Mouse (Mus musculus) midbrain, postnatal 0 days (tissue): ENCODE measurements around the gene 5730522E02Rik. TPM values are rescaled to one million over a fixed set of nuclear protein-coding genes. Genes with fewer than 3 reads are reported as not detected.

Experiments used
- ATAC-seq: fragments of 200-750 bp; cut with Nextera tagmentation; 2 replicates; pipeline ENCODE4 v1.8.0; 2017; ENCODE audit warnings: moderate number of reproducible peaks, mild to moderate bottlenecking, moderate TSS enrichment, moderate library complexity; ENCODE audit not compliant: low FRiP score
- DNase-seq: peaks from one replicate; pipeline ENCODE4 v3.0.0-alpha.2; 2015; ENCODE audit warnings: low spot score
- H3K27ac ChIP-seq: fragments of 300-500 bp; sonication (generic); 2 replicates; pipeline ENCODE4 v1.5.1; 2014; ENCODE audit warnings: low read depth, mild to moderate bottlenecking, low read length, mixed read lengths
- H3K27me3 ChIP-seq: fragments of 300-500 bp; sonication (generic); 2 replicates; pipeline ENCODE4 v1.6.1; 2014; ENCODE audit warnings: low read length, control low read depth, mixed read lengths; ENCODE audit not compliant: insufficient read depth
- H3K36me3 ChIP-seq: fragments of 300-500 bp; sonication (generic); 2 replicates; pipeline ENCODE4 v1.6.1; 2014; ENCODE audit warnings: low read length, control low read depth, mixed read lengths; ENCODE audit not compliant: insufficient read depth
- H3K4me1 ChIP-seq: fragments of 300-500 bp; sonication (generic); 2 replicates; pipeline ENCODE4 v1.6.1; 2014; ENCODE audit warnings: mild to moderate bottlenecking, control low read depth, antibody characterized with exemption, low read length, mixed read lengths; ENCODE audit not compliant: insufficient read depth
- H3K4me2 ChIP-seq: fragments of 300-500 bp; sonication (generic); 2 replicates; pipeline ENCODE4 v1.6.1; 2014; ENCODE audit warnings: low read depth, mild to moderate bottlenecking, low read length, mixed read lengths; ENCODE audit not compliant: poor library complexity, severe bottlenecking
- H3K4me3 ChIP-seq: fragments of 300-500 bp; sonication (generic); 2 replicates; pipeline ENCODE4 v1.5.1; 2014; ENCODE audit warnings: low read depth, mild to moderate bottlenecking, low read length, moderate library complexity
- H3K9ac ChIP-seq: fragments of 300-500 bp; sonication (generic); replicated peaks from 2 replicates; pipeline ENCODE4 v1.6.1; 2014; ENCODE audit warnings: mild to moderate bottlenecking, low read length, moderate library complexity, mixed read lengths; ENCODE audit not compliant: poor library complexity, severe bottlenecking
- H3K9me3 ChIP-seq: fragments of 300-500 bp; sonication (generic); 2 replicates; pipeline ENCODE4 v1.6.1; 2016; ENCODE audit warnings: low read length, control low read depth
- CTCF ChIP-seq: IDR thresholded peaks from 2 replicates; pipeline ENCODE4 v1.5.1; 2016; ENCODE audit warnings: antibody characterized with exemption, mild to moderate bottlenecking
- WGBS: fragments of 180-500 bp; shearing (Covaris S2); extraction: QIAGEN DNeasy Blood & Tissue Kit; methylation state at CpG from one replicate; pipeline ENCODE4 v1.1.7; 2014; 5-methylcytosine and 5-hydroxymethylcytosine counted together
- polyA plus RNA-seq: library from polyadenylated mRNA; unstranded; fragments of >200 nt; fragmentation: Nextera tagmentation; extraction: Ambion mirVana; gene quantifications from 2 replicates; pipeline ENCODE4 v1.2.1, GENCODE M21; 2015
- total RNA-seq: library from RNA; depleted of rRNA; stranded (reverse); fragments of >200 nt; gene quantifications from 2 replicates; pipeline ENCODE4 v1.2.3, GENCODE M21; 2014

Gene 5730522E02Rik
- total and polyA plus RNA-seq, 2 experiments from 2014 or later = 5.6 to 12.7 TPM

DNA sequence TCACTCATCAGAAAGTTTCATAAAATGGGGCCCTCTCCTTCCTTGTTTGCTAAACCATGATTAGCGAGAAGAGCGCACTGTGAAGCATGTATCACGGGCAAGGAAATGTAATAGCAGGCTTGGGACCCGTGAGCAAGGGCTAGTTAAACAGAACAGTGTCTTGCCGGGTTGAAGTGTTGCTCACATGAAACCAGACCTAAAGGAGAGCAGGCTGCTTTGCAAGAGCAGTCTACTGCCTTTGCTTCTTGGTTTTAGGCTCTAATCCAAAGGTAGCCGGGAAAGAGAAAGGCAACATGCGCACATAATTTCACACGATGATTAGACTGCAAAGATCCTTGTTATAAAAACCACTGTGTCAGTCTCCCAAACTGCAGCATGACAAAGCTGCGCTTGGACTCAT, 354.8 kb downstream of the 5730522E02Rik start:
- DNase-seq (no peak), ATAC-seq (no peak)
- H3K4me1 ChIP-seq = 0 out of 2 replicates have a peak, but pooled peaks cover 7% of the 10 kb centered on the region
- H3K36me3 ChIP-seq = no peaks in the 10 kb centered on the region
- 21% methylated on average over 9 of the region's 9 CpGs for WGBS
- H3K27me3 ChIP-seq = no peaks in the 10 kb centered on the region
- peak overlapping the region; percentile 62 for H3K27ac ChIP-seq
- no peaks in the 10 kb centered on the region for H3K9me3 ChIP-seq
- H3K4me3 ChIP-seq = 0 out of 2 replicates have a peak overlapping the region, but pooled peaks have one; percentile 1
- no peak for TF ChIP-seq CTCF
- peak overlapping the region; percentile 37 for H3K4me2 ChIP-seq
- H3K9ac ChIP-seq = no peak overlapping the region; the same call in 1 of the 2 replicates

DNA sequence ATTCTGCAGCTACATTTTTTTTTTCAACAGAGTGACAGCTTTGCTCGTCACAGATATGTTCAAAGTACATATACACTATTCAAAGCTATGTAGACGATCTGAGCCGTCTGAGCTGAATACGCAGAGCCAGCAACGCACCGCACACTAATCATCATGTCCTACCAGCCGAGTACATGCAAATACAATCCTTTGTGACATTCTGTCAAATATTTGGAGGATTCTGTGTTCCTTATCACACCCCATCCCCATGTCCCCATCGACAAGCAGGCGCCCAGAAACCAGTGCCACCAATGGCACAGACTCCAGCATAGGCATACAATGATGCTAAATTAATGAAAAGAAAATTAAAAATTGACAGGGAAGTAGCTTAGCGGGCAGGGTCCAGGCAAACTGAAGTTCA, 356.3 kb downstream of the 5730522E02Rik start:
- H3K27me3 ChIP-seq = no peaks in the 10 kb centered on the region
- no peak overlapping the region for H3K9ac ChIP-seq

DNA sequence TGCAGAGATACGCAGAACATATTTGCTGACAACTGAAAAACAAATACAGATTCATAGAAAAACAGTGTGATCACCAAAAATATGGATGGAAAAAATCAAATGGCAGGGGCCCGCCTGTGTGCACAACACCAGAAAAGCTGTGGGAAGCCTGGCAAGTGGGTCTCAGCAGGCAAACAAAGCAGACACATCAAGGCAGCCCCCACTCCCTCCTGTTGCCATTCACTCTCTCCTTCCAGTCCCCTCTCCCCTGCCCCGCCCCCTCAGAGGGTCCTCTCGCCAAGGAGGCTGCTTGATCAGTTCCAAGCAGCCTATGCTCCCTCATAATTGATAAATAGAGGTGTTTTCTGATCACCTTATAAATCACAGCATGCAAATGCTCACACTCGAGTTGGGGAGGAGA, 357.5 kb downstream of the 5730522E02Rik start:
- Histone ChIP-seq H3K27ac (peak overlapping the region; percentile 39), H3K27me3 (no peaks in the 10 kb centered on the region), H3K4me3 (no peak overlapping the region), H3K9me3 (no peaks in the 10 kb centered on the region), H3K9ac (no peak overlapping the region), H3K36me3 (no peaks in the 10 kb centered on the region), H3K4me1 (0 out of 2 replicates have a peak, but pooled peaks cover 7% of the 10 kb centered on the region), H3K4me2 (no peak overlapping the region)
- WGBS = 29% methylated on average over 5 of the region's 5 CpGs
- DNase-seq (no peak), ATAC-seq (no peak)
- TF ChIP-seq CTCF = no peak

More for the DNA sequence above, 356.3 kb downstream of the 5730522E02Rik start:
- H3K36me3 ChIP-seq = no peaks in the 10 kb centered on the region
- H3K9me3 ChIP-seq = no peaks in the 10 kb centered on the region
- H3K4me3 ChIP-seq = no peak overlapping the region
- ATAC-seq = peak; percentile 28
- 0 out of 2 replicates have a peak, but pooled peaks cover 7% of the 10 kb centered on the region for H3K4me1 ChIP-seq
- DNase-seq = no peak
- no peak for TF ChIP-seq CTCF
- no peak overlapping the region for H3K27ac ChIP-seq
- 27% methylated on average over 10 of the region's 10 CpGs for WGBS
- H3K4me2 ChIP-seq = no peak overlapping the region

DNA sequence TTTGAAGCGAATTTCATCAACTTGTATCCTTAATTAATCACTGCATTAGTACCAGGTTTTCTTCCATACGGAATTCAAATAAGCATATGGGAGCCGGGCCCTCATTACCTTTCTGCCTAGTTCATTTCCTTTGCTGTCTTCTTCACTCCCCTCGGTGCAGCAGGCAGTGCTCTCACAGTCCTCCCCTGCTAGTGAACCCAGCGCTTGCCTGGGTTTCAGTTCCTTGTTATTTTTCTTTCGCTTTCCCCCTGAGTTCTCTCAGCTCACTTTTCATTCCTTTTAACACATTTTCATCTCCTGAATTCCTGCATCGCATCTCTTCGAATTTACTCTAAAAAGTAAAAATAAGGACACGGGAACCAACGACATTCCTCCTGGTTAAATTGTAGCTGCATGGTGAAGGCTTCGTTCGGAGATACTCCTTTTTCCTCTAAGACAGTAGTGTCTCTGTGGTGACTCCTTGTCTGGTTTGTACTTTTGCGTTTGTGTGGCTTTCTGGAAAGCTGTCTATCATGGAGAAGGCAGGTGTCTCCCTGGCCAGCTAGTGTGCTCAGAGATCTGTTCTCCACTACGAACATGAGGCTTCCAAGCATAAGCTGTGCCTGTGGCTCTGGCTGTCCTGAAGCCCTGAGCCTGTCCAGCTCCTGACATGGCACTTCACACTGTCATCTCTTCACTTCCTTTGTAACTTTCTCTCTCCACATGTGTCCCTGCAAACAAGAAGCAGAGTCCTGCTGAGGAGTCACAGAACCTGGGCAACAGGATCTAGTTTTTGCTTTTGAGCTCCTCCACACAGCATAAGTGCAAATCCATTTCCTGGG, 361.5 kb downstream of the 5730522E02Rik start:
- Histone ChIP-seq H3K27me3 (no peaks in the 10 kb centered on the region), H3K36me3 (no peaks in the 10 kb centered on the region), H3K9ac (no peak overlapping the region), H3K27ac (no peak overlapping the region), H3K4me1 (0 out of 2 replicates have a peak, but pooled peaks cover 4% of the 10 kb centered on the region), H3K4me3 (no peak overlapping the region), H3K9me3 (no peaks in the 10 kb centered on the region), H3K4me2 (no peak overlapping the region)
- DNase-seq = no peak
- no peak for ATAC-seq
- TF ChIP-seq CTCF = no peak
- 61% methylated on average over 14 of the region's 14 CpGs for WGBS

DNA sequence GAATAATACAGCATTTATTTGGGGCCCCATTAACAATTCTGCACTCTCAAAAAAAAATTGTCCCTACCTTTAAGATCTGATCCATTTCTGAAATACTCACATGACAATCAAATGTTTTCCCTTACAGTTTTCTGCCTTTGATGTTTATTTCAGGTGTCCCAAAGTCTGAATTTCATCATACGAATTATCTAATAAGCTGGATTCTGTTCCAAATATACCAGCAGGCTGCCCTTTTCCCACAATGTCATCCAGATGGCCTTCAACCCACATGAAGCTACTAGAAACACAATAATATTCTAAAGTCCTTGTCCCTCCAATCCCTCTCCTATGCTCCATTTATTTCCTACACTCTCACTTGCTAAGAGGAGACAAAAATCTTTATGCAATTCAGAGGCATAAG, 372.1 kb downstream of the 5730522E02Rik start:
- Histone ChIP-seq H3K36me3 (no peaks in the 10 kb centered on the region), H3K27ac (no peak overlapping the region), H3K4me3 (no peak overlapping the region), H3K9me3 (no peaks in the 10 kb centered on the region), H3K27me3 (no peaks in the 10 kb centered on the region), H3K9ac (no peak overlapping the region), H3K4me1 (no peaks in the 10 kb centered on the region), H3K4me2 (no peak overlapping the region)
- TF ChIP-seq CTCF = no peak
- no peak for DNase-seq
- WGBS = 79% methylated on average over 1 of the region's 1 CpGs
- ATAC-seq = no peak

DNA sequence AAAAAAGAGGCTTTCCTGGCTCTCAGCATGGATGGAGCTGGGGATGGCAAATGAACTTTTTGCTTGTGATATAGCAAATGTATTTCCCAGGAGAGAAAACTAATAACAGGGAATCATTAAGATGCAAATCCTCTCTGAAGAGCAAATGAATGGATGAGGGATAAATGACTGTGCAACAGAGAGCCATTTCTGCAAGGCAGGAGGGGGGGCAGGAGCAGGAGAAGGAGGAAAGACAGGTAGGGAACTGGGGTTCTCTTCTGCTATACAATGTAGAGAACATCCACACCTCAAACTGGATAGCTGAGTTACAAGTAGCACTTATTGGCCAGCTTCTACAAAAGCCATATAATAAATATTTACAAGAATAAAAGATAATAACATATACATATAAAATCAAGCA, 390.8 kb downstream of the 5730522E02Rik start:
- ATAC-seq (no peak), DNase-seq (no peak)
- H3K4me3 ChIP-seq = no peak overlapping the region
- H3K27me3 ChIP-seq = no peaks in the 10 kb centered on the region
- no peak for TF ChIP-seq CTCF
- no peaks in the 10 kb centered on the region for H3K4me1 ChIP-seq
- H3K27ac ChIP-seq = no peak overlapping the region
- no peak overlapping the region for H3K9ac ChIP-seq
- no peaks in the 10 kb centered on the region for H3K36me3 ChIP-seq
- no peak overlapping the region for H3K4me2 ChIP-seq
- H3K9me3 ChIP-seq = no peaks in the 10 kb centered on the region
